Mouse (Mus musculus): ENCODE data around the gene Hsd3b1.

DNA sequence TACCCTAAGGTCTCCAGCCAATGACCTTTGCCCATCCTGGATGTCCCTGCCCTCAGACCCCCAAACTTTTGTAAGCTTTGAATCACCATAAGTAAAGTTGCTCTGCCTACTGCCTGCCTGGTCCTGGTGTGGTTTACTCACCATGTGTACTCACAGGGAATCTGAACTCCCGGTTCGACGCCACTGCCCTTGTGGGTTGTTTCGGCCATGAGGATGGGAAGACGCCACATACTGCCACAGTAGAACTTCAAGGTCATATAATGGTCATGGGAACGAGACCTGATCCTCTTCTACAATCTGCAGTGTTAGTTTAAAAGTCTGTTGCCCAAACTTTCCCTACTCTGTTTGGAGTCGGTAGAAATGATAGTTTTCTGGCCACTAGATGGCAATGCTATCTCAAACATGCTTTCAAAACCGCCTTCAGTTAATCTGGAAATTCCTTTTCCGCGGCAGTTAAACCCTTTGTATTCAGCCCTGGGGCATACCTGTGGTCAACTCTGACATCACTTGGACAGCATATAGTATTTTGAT lies 35.5 kb upstream of the Hsd3b1 start:
- TF ChIP-seq CTCF (IDR thresholded peaks at IDR 0.05; ENCODE audit: low read depth) (peak; percentile 72), EP300 (optimal IDR thresholded peaks at IDR 0.05) (no peak)
